Mouse (Mus musculus) E14TG2a.4 (cell line): ENCODE data around the gene Cela2a.

Experiments used
- CTCF ChIP-seq: conservative IDR thresholded peaks from 2 replicates; pipeline ENCODE4 v1.5.1; 2014; ENCODE audit warnings: low read length
- NANOG ChIP-seq: IDR thresholded peaks from 2 replicates; pipeline ENCODE4 v1.6.1; 2014; ENCODE audit warnings: borderline replicate concordance, low read length, mixed read lengths

GRCm38 (mm10) chr4:141821178-141821577 lies 4.8 kb downstream of the Cela2a start:
- TF ChIP-seq CTCF (no peak), NANOG (no peak)
